Mouse (Mus musculus) granulocyte monocyte progenitor cell, adult 5-6 weeks (primary cell): Measurements from ENCODE around the gene Smg6. TPM values are rescaled to one million over a fixed set of nuclear protein-coding genes. Genes with fewer than 3 reads are reported as not detected.

Experiments
- ATAC-seq: replicated peaks from 2 replicates; pipeline ENCODE4 v1.8.0; 2016; ENCODE audit warnings: mild to moderate bottlenecking, moderate TSS enrichment, inconsistent platforms; ENCODE audit not compliant: poor library complexity, severe bottlenecking
- total RNA-seq, 2 experiments: library from RNA; stranded (forward) in 1 of 2; stranded (reverse) in 1 of 2; fragments of 200-712, 200-1000 nt in 1 of 2; fragments of >200 nt in 1 of 2; fragmentation: Nextera tagmentation in 1 of 2; gene quantifications; 2 replicates each; pipeline ENCODE4 v1.2.3; 2014 to 2017

Smg6 gene
- total RNA-seq, 2 experiments from 2014 or later = 26.1 to 26.8 TPM

DNA sequence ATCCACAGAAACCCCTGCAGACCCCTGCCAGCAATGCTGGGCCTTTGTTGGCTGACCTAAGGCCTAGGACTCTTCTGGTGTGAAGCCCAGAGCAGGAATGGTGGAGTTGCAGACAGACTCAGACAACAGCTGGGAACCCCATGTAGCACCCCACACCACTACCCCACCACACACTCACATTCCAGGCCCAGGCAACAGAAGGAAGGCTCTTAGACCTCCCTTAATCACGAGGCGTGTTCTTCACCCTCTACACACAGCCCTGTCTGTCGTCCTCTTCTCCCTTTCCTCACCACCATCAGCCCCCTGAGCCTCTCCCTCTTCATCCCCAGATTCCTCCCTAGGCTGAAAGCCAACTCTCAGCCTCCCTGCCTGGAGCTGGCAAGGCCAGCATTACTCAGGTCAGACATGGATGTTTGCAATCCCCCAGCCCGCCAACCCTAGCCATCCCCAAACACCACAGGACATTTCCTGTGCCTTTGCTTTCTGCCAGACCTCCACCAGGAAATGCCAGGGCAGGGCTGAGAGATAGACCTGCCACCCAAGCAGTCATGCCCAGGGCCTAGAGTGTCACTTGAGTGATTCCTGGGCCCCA is 235.9 kb downstream of the Smg6 start:
- ATAC-seq = no peak

DNA sequence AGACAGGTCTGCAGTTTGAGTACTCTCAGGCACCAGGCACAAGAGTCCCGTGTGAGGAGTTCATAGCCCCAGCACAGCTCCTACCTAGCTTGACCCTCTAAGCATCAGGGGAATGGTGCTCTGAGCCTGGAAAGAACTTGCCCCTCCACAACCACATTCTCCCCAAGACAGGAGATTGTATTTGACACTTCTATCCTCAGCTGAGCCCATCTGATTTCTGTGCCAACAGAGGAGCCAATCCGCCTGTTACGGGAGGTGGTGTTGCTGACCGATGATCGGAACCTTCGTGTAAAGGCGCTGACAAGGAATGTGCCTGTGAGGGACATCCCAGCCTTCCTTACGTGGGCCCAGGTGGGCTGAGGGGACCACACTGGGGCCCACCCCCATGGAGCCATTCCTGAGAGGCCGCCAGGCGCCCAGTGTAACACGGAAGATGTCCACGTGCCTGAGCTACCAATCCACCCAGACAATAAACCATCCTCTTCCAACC is 237.0 kb downstream of the Smg6 start:
- ATAC-seq = no peak

DNA sequence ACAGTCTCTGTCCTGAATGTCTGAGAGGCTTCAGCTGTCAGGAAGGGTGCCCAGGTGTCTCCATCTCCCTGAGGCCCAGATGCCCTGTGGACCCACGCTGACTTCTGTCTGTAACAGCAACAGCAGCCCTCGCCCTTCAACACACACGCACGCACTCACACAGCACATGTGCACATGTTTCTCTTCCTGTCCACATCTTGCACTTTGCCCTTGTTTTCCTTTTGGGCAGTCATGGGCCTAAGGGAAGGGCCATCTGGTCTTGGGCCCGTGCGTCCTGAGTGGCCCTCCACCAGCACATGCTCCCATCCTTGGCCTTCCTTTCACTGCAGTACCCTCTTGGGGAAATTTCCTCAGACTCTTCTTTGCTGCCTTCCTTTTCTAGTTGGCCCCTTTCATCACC is 237.8 kb downstream of the Smg6 start:
- ATAC-seq = no peak

DNA sequence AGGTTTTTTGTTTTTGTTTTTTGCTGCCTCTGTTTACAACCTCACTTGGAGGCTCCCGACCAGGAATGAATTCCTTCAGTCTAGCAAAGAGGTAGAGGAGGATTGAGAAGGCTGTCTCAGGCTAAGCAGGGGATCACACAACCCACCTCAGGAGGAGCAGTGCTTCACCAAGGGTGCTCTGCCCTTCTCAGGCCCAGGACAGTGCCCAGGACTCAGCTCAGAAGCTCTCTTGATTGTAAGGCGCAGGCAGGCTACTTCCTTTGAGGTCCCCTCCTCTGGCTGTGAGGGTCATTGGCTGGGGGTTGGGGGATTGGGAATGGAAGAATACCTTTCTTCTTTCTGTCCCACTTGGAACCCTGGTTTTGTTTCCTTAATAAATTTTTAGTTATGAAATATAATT is 238.4 kb downstream of the Smg6 start:
- no peak for ATAC-seq

GRCm38 (mm10) chr11:75164750-75165149 is 239.1 kb downstream of the Smg6 start:
- ATAC-seq = peak; percentile 69

GRCm38 (mm10) chr11:75165441-75166192 is 240.0 kb downstream of the Smg6 start:
- peak; percentile 50 for ATAC-seq

GRCm38 (mm10) chr11:75166193-75166842 is 240.7 kb downstream of the Smg6 start:
- no peak for ATAC-seq

- no peak for ATAC-seq
Measured at GRCm38 (mm10) chr11:75166861-75167642, 241.4 kb downstream of the Smg6 start.

GRCm38 (mm10) chr11:75167643-75168589 is 242.3 kb downstream of the Smg6 start:
- no peak for ATAC-seq

DNA sequence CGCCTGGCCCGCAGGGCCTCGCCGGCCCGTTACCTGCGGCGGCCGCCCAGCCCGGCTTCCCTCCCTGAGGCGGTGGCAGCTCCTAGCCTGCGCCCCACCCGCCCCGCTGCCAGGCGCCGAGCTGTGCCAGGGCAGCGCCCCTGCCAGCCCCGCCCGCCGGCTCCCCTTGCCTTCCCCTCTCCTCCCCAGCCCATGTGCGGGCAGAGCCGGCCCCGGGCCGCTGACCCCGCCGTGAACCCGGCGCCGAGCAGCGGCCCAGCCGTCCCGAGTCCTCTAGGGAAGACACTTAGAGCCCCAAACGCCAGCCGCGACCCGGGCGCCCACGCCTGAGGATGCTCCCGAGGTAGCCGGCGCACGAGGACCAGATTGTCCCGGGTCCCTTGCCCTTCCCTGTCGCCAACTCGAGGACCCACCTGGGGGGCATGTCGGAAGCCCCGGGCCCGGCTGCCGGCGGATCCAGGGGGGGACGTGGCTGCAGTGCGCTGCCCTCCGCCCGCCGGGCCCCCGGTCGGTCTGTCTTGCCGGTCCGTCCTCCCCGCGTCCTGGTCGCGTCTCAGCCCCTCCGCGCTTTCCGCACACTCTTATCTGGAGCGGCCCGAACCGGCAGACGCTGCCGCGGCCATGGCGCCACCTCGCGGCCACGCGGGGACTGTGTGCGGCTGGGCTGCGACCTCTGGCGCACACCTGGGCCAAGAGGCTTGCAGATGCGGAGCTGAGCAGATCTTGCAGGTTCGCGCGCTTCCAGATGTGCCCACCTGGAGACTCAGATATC is 243.2 kb downstream of the Smg6 start:
- ATAC-seq = peak; percentile 13; the same call in 1 of the 2 replicates

- no peak for ATAC-seq
Measured at GRCm38 (mm10) chr11:75169405-75170080, 243.9 kb downstream of the Smg6 start, which contains the start of gene Hic1. Gene Hic1, minus strand, starts transcription at chr11:75169519.

DNA sequence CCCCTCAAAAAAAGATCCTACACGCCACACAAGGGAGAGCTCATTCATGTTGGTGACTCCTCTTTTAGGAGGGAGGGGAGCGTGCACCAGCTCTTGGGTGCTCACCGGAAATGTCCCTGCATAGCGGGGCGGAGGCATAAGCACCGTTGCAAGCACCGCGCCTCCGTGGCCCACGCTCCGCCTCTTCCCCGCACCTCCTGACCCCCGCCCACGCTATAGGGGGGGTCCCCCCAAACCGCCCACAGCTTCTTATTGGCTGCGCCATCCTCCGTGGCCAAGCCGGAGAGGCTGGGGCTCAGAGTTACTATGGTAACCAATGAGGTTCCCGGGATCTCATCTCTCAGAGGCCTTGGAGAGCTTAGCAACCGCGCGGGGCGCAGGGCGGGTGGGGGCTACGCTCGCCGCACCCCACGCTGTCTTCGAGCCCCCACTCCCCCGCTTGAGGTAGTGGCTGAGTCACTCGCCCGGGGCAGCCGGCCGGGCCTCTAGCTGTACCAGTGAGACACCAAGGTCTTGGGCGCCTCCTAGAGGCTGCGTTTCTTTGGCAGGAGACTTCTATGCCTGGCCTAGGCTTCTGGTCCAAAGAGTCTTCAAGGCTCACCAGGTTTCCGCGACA is 244.6 kb downstream of the Smg6 start:
- peak; percentile 39 for ATAC-seq

GRCm38 (mm10) chr11:75171186-75171865 is 245.7 kb downstream of the Smg6 start:
- ATAC-seq = no peak

DNA sequence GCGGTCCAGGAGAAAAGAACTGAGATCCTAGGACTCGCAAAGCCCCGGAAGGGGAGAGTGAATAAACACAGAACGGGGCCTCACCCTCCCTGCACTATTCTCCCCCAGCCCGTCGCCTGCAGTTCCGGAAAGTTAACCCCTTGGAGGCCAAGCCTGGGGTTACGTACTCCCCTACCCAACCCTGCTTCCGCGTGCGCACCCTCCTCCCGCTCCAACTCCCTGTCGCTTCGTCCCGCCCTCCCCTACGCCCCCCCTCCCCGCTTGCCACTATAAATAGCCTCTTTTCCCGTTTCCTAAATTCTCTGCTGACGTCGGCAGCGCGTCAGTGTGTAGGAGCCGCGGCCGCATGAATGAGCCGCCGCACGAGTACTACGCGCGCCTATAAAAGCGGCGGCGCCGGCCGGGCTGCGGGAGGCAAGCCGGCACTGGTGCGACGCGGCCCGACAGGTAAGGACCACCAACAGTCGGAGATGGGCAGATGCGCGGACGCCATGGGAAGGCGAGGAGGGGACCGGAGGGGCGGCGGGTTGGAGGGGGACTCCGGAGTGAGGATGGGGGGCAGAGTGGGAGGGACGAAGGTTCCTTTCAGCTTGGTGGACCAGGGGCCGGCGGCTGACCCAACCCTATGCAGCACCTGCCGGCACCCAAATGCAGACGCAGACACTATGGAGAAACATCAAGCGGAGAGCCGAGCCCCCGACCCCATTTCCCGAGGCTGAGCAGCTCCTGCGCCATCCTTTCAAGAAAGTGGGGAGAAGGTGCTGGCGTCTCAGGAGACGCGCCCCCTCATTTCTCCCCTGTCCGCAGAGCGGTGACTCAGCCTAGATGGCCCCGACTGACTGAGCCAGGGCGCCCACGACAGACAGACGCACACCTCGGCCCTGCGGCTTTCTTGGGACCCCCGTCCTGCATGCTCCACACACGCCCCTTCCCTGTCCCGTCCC is 246.8 kb downstream of the Smg6 start:
- no peak for ATAC-seq

GRCm38 (mm10) chr11:75173095-75173798 is 247.6 kb downstream of the Smg6 start:
- ATAC-seq = peak; percentile 73
